Mouse (Mus musculus): ENCODE data around the gene Akt2. TPM values are rescaled to one million over a fixed set of nuclear protein-coding genes. Genes with fewer than 3 reads are reported as not detected.
A peak's percentile ranks its signal among the peaks of the same experiment; 100 is the strongest.

The Akt2 gene
- polyA plus RNA-seq (2015; fragmentation: Nextera tagmentation; extraction: Ambion mirVana), result 97.9 and 106 TPM in 2 replicates

- Histone ChIP-seq H3K27me3 (no peaks in the 10 kb centered on the region), H3K9ac (peak within 1 kb of the TSS; percentile 86), H3K9me3 (replicated peaks) (no peaks in the 10 kb centered on the region), H3K36me3 (peaks cover 8% of the 10 kb centered on the region; the same call in 1 of the 2 replicates), H3K27ac (peak within 1 kb of the TSS; percentile 98), H3K4me3 (replicated peaks) (peak within 1 kb of the TSS; percentile 65), H3K4me2 (peak within 1 kb of the TSS; percentile 74), H3K4me1 (peaks cover 31% of the 10 kb centered on the region)
- peak; percentile 94 for ATAC-seq (replicated peaks; ENCODE audit: low FRiP score)
- under 1% methylated on average over 64 of the region's 71 CpGs for WGBS
These were observed at the start of gene Akt2 for GRCm38 (mm10) chr7:27591266-27592216. Akt2 (plus strand) TSS chr7:27591552.

GRCm38 (mm10) chr7:27541922-27542321, 49.4 kb upstream of the Akt2 start:
- 57% methylated on average over 5 of the region's 5 CpGs for WGBS
- Histone ChIP-seq H3K27me3 (no peaks in the 10 kb centered on the region), H3K27ac (no peak overlapping the region), H3K36me3 (peaks cover 10% of the 10 kb centered on the region), H3K4me3 (replicated peaks) (peak overlapping the region; percentile 51), H3K9ac (peak overlapping the region; percentile 56), H3K4me1 (peaks cover 22% of the 10 kb centered on the region), H3K9me3 (replicated peaks) (no peaks in the 10 kb centered on the region), H3K4me2 (peak overlapping the region; percentile 92)
- no peak for ATAC-seq (replicated peaks; ENCODE audit: low FRiP score)

- Histone ChIP-seq H3K9ac (peak overlapping the region; percentile 56), H3K9me3 (replicated peaks) (no peaks in the 10 kb centered on the region), H3K4me3 (replicated peaks) (peak overlapping the region; percentile 51), H3K36me3 (peaks cover 4% of the 10 kb centered on the region), H3K4me2 (peak overlapping the region; percentile 92), H3K4me1 (peaks cover 22% of the 10 kb centered on the region), H3K27ac (peak overlapping the region; percentile 37), H3K27me3 (no peaks in the 10 kb centered on the region)
- peak; percentile 93 for ATAC-seq (replicated peaks; ENCODE audit: low FRiP score)
- WGBS, result 2% methylated on average over 30 of the region's 30 CpGs
These were observed 48.8 kb upstream of the Akt2 start for GRCm38 (mm10) chr7:27542392-27543033.

GRCm38 (mm10) chr7:27543065-27543464, 48.3 kb upstream of the Akt2 start:
- no peaks in the 10 kb centered on the region for H3K27me3 ChIP-seq
- H3K27ac ChIP-seq, result peak overlapping the region; percentile 37
- H3K9ac ChIP-seq, result peak overlapping the region; percentile 56
- peak overlapping the region; percentile 92 for H3K4me2 ChIP-seq
- no peaks in the 10 kb centered on the region for H3K36me3 ChIP-seq
- ATAC-seq (replicated peaks; ENCODE audit: low FRiP score), result no peak
- peaks cover 22% of the 10 kb centered on the region for H3K4me1 ChIP-seq
- WGBS, result 45% methylated on average over 6 of the region's 6 CpGs
- H3K9me3 ChIP-seq (replicated peaks), result no peaks in the 10 kb centered on the region
- H3K4me3 ChIP-seq (replicated peaks), result peak overlapping the region; percentile 51

GRCm38 (mm10) chr7:27543851-27544250, 47.5 kb upstream of the Akt2 start:
- H3K27ac ChIP-seq, result 0 out of 2 replicates have a peak overlapping the region, but pooled peaks have one; percentile 4
- no peaks in the 10 kb centered on the region for H3K9me3 ChIP-seq (replicated peaks)
- H3K4me2 ChIP-seq, result no peak overlapping the region
- no peak for ATAC-seq (replicated peaks; ENCODE audit: low FRiP score)
- 84% methylated on average over 4 of the region's 4 CpGs for WGBS
- H3K4me3 ChIP-seq (replicated peaks), result no peak overlapping the region
- no peaks in the 10 kb centered on the region for H3K27me3 ChIP-seq
- H3K36me3 ChIP-seq, result no peaks in the 10 kb centered on the region
- H3K9ac ChIP-seq, result no peak overlapping the region
- H3K4me1 ChIP-seq, result peaks cover 22% of the 10 kb centered on the region

GRCm38 (mm10) chr7:27544675-27545370, 46.5 kb upstream of the Akt2 start:
- no peaks in the 10 kb centered on the region for H3K27me3 ChIP-seq
- H3K27ac ChIP-seq, result no peak overlapping the region
- 81% methylated on average over 12 of the region's 12 CpGs for WGBS
- no peaks in the 10 kb centered on the region for H3K9me3 ChIP-seq (replicated peaks)
- H3K4me1 ChIP-seq, result peaks cover 22% of the 10 kb centered on the region
- ATAC-seq (replicated peaks; ENCODE audit: low FRiP score), result no peak
- no peak overlapping the region for H3K4me2 ChIP-seq
- no peak overlapping the region for H3K9ac ChIP-seq
- no peaks in the 10 kb centered on the region for H3K36me3 ChIP-seq
- no peak overlapping the region for H3K4me3 ChIP-seq (replicated peaks)

- H3K9me3 ChIP-seq (replicated peaks), result no peaks in the 10 kb centered on the region
- H3K9ac ChIP-seq, result no peak overlapping the region
- no peak overlapping the region for H3K4me3 ChIP-seq (replicated peaks)
- H3K27ac ChIP-seq, result no peak overlapping the region
- WGBS, result 79% methylated on average over 6 of the region's 6 CpGs
- no peak for ATAC-seq (replicated peaks; ENCODE audit: low FRiP score)
- peaks cover 12% of the 10 kb centered on the region for H3K4me1 ChIP-seq
- H3K27me3 ChIP-seq, result no peaks in the 10 kb centered on the region
- H3K36me3 ChIP-seq, result no peaks in the 10 kb centered on the region
- H3K4me2 ChIP-seq, result no peak overlapping the region
These were observed 41.8 kb upstream of the Akt2 start for GRCm38 (mm10) chr7:27549597-27549996.

- peaks cover 15% of the 10 kb centered on the region for H3K4me1 ChIP-seq
- no peak for ATAC-seq (replicated peaks; ENCODE audit: low FRiP score)
- peak overlapping the region; percentile 74 for H3K4me3 ChIP-seq (replicated peaks)
- H3K9me3 ChIP-seq (replicated peaks), result no peaks in the 10 kb centered on the region
- WGBS, result 54% methylated on average over 5 of the region's 5 CpGs
- peaks cover 13% of the 10 kb centered on the region for H3K36me3 ChIP-seq
- H3K4me2 ChIP-seq, result peak overlapping the region; percentile 71
- no peaks in the 10 kb centered on the region for H3K27me3 ChIP-seq
- H3K27ac ChIP-seq, result no peak overlapping the region
- peak overlapping the region; percentile 65; the same call in 1 of the 2 replicates for H3K9ac ChIP-seq
These were observed 39.3 kb upstream of the Akt2 start for GRCm38 (mm10) chr7:27552070-27552469.

- Histone ChIP-seq H3K4me1 (peaks cover 15% of the 10 kb centered on the region), H3K27me3 (no peaks in the 10 kb centered on the region), H3K27ac (peak within 1 kb of the TSS; percentile 43), H3K36me3 (peaks cover 13% of the 10 kb centered on the region), H3K9me3 (replicated peaks) (no peaks in the 10 kb centered on the region), H3K9ac (peak within 1 kb of the TSS; percentile 65), H3K4me2 (peak within 1 kb of the TSS; percentile 71), H3K4me3 (replicated peaks) (peak within 1 kb of the TSS; percentile 74)
- WGBS, result under 1% methylated on average over 41 of the region's 41 CpGs
- peak; percentile 100 for ATAC-seq (replicated peaks; ENCODE audit: low FRiP score)
These were observed 38.3 kb upstream of the Akt2 start, which contains the start of the genes Pld3 and 2310022A10Rik for GRCm38 (mm10) chr7:27552931-27553513. Pld3 (minus strand) TSS chr7:27553218. 2310022A10Rik (plus strand) TSS chr7:27553233.

GRCm38 (mm10) chr7:27560291-27560887, 31.0 kb upstream of the Akt2 start:
- WGBS, result 63% methylated on average over 8 of the region's 8 CpGs
- H3K27ac ChIP-seq, result no peak overlapping the region
- no peak overlapping the region for H3K4me2 ChIP-seq
- H3K9me3 ChIP-seq (replicated peaks), result no peaks in the 10 kb centered on the region
- H3K4me1 ChIP-seq, result no peaks in the 10 kb centered on the region
- ATAC-seq (replicated peaks; ENCODE audit: low FRiP score), result no peak
- H3K36me3 ChIP-seq, result peaks cover 78% of the 10 kb centered on the region
- H3K27me3 ChIP-seq, result no peaks in the 10 kb centered on the region
- no peak overlapping the region for H3K4me3 ChIP-seq (replicated peaks)
- no peak overlapping the region for H3K9ac ChIP-seq

- Histone ChIP-seq H3K9ac (no peak overlapping the region), H3K27me3 (no peaks in the 10 kb centered on the region), H3K4me3 (replicated peaks) (no peak overlapping the region), H3K9me3 (replicated peaks) (no peaks in the 10 kb centered on the region), H3K4me2 (no peak overlapping the region), H3K27ac (no peak overlapping the region), H3K36me3 (peaks cover 76% of the 10 kb centered on the region), H3K4me1 (no peaks in the 10 kb centered on the region)
- WGBS, result 86% methylated on average over 1 of the region's 1 CpGs
- no peak for ATAC-seq (replicated peaks; ENCODE audit: low FRiP score)
These were observed 30.4 kb upstream of the Akt2 start for GRCm38 (mm10) chr7:27560978-27561377.

All from kidney, embryonic 15.5 days (tissue).